Mouse (Mus musculus) lung, embryonic 14.5 days (tissue): ENCODE data around the gene Prx. TPM values are rescaled to one million over a fixed set of nuclear protein-coding genes. Genes with fewer than 3 reads are reported as not detected.
A peak's percentile ranks its signal among the peaks of the same experiment; 100 is the strongest.

Experiments
- ATAC-seq: fragments of 200-750 bp; cut with Nextera tagmentation; 2 replicates; pipeline ENCODE4 v1.8.0; 2017; ENCODE audit warnings: mild to moderate bottlenecking, moderate TSS enrichment, moderate library complexity; ENCODE audit not compliant: insufficient read depth
- DNase-seq: peaks from one replicate; pipeline ENCODE4 v3.0.0-alpha.2; 2015
- H3K27ac ChIP-seq: fragments of 300-500 bp; sonication (generic); 2 replicates; pipeline ENCODE4 v1.5.1; 2014; ENCODE audit warnings: low read depth, mild to moderate bottlenecking, moderate library complexity
- H3K27me3 ChIP-seq: fragments of 300-500 bp; sonication (generic); 2 replicates; pipeline ENCODE4 v1.6.1; 2014; ENCODE audit warnings: low read length, control low read depth; ENCODE audit not compliant: insufficient read depth
- H3K36me3 ChIP-seq: fragments of 300-500 bp; sonication (generic); 2 replicates; pipeline ENCODE4 v1.6.1; 2014; ENCODE audit warnings: control low read depth; ENCODE audit not compliant: insufficient read depth
- H3K4me1 ChIP-seq: fragments of 300-500 bp; sonication (generic); 2 replicates; pipeline ENCODE4 v1.6.1; 2014; ENCODE audit warnings: antibody characterized with exemption, control low read depth; ENCODE audit not compliant: insufficient read depth
- H3K4me2 ChIP-seq: fragments of 300-500 bp; sonication (generic); 2 replicates; pipeline ENCODE4 v1.6.1; 2014; ENCODE audit warnings: mild to moderate bottlenecking
- H3K4me3 ChIP-seq: fragments of 300-500 bp; sonication (generic); 2 replicates; pipeline ENCODE4 v1.5.1; 2014; ENCODE audit warnings: low read depth, low read length
- H3K9ac ChIP-seq: fragments of 300-500 bp; sonication (generic); 2 replicates; pipeline ENCODE4 v1.6.1; 2014
- H3K9me3 ChIP-seq: fragments of 300-500 bp; sonication (generic); 2 replicates; pipeline ENCODE4 v1.6.1; 2016; ENCODE audit warnings: low read depth, low read length, control low read depth
- CTCF ChIP-seq: IDR thresholded peaks from 2 replicates; pipeline ENCODE4 v1.5.1; 2016; ENCODE audit warnings: antibody characterized with exemption, low read depth
- WGBS: fragments of 180-500 bp; shearing (Covaris S2); extraction: QIAGEN DNeasy Blood & Tissue Kit; methylation state at CpG from one replicate; pipeline ENCODE4 v1.1.7; 2014; 5-methylcytosine and 5-hydroxymethylcytosine counted together
- polyA plus RNA-seq: library from polyadenylated mRNA; unstranded; fragments of >200 nt; fragmentation: Nextera tagmentation; extraction: Ambion mirVana; gene quantifications from 2 replicates; pipeline ENCODE4 v1.2.1, GENCODE M21; 2014

Prx gene
- polyA plus RNA-seq, 1 experiment from 2014 or later: 2.5 TPM

DNA sequence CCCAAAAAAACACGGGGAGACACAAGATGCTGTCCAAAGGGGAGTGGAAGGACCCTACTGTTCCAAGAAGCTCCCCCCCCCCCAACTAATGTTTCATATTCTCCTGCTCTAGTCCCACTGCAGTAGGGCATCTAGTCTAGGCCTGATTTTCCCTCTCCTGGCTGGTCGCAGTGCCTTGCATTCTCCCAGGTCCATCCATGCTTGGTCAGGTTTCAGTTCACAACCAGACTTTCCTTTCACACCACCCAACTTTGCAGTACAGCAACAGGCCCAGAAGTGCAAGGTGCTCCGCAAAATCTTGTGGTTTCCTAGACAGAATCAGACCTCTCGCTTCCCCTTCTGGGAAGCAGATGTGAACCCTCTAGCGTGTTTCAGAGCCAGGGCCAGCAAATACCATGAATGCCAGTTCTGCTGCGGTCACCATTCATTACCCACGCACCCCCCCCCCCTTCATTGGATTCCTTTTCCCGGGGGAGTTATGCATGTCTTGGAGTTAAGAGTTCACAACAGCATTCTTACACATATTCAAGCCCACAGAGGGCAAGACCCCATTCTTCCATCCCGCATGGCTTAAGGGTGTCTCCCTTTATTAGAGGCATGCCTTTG is 7.7 kb downstream of the Prx start:
- no peaks in the 10 kb centered on the region for H3K36me3 ChIP-seq
- peak overlapping the region; percentile 57 for H3K4me2 ChIP-seq
- peak overlapping the region; percentile 98 for H3K27ac ChIP-seq
- no peaks in the 10 kb centered on the region for H3K27me3 ChIP-seq
- no peaks in the 10 kb centered on the region for H3K9me3 ChIP-seq
- peaks cover 11% of the 10 kb centered on the region for H3K4me1 ChIP-seq
- ATAC-seq (peak; percentile 9; the same call in 1 of the 2 replicates), DNase-seq (peak; percentile 46)
- TF ChIP-seq CTCF: no peak
- 35% methylated on average over 9 of the region's 9 CpGs for WGBS
- H3K9ac ChIP-seq: peak overlapping the region; percentile 58; the same call in 1 of the 2 replicates
- peak overlapping the region; percentile 41 for H3K4me3 ChIP-seq

- Histone ChIP-seq H3K9ac (peak overlapping the region; percentile 58), H3K27me3 (no peaks in the 10 kb centered on the region), H3K36me3 (no peaks in the 10 kb centered on the region), H3K4me3 (peak overlapping the region; percentile 41), H3K4me1 (peaks cover 11% of the 10 kb centered on the region), H3K9me3 (no peaks in the 10 kb centered on the region), H3K4me2 (peak overlapping the region; percentile 57), H3K27ac (peak overlapping the region; percentile 98)
- TF ChIP-seq CTCF: peak; percentile 38; the same call in 1 of the 2 replicates
- DNase-seq (peak; percentile 100), ATAC-seq (peak; percentile 91)
- WGBS: under 1% methylated on average over 54 of the region's 54 CpGs
Measured at GRCm38 (mm10) chr7:27507711-27508647, 8.9 kb downstream of the Prx start.

GRCm38 (mm10) chr7:27508648-27509005 is 9.5 kb downstream of the Prx start:
- H3K9ac ChIP-seq: no peak overlapping the region
- TF ChIP-seq CTCF: peak; percentile 83
- peak overlapping the region; percentile 41 for H3K4me3 ChIP-seq
- peaks cover 11% of the 10 kb centered on the region for H3K4me1 ChIP-seq
- peak overlapping the region; percentile 57 for H3K4me2 ChIP-seq
- DNase-seq (peak; percentile 84), ATAC-seq (peak; percentile 61; the same call in 1 of the 2 replicates)
- no peaks in the 10 kb centered on the region for H3K27me3 ChIP-seq
- H3K36me3 ChIP-seq: no peaks in the 10 kb centered on the region
- peak overlapping the region; percentile 98 for H3K27ac ChIP-seq
- H3K9me3 ChIP-seq: no peaks in the 10 kb centered on the region
- WGBS: 15% methylated on average over 6 of the region's 6 CpGs

DNA sequence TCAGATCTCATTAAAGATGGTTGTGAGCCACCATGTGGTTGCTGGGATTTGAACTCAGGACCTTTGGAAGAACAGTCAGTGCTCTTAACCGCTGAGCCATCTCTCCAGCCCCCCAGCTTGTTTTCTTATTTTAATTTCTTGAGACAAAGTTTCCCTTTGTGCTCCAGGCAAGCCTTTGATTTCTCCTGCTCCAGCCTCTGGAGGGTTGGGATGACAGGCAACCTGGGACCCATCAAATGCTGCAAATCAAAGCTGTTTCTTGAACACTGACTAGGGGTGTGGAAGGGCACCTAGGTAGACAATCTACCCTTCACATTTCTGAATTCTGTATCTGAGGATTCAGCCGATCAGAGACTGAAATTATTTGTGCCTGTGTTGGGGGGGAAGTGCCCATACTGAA is 11.7 kb downstream of the Prx start:
- no peak for ATAC-seq
- peaks cover 11% of the 10 kb centered on the region for H3K4me1 ChIP-seq
- no peaks in the 10 kb centered on the region for H3K36me3 ChIP-seq
- no peaks in the 10 kb centered on the region for H3K27me3 ChIP-seq
- H3K4me2 ChIP-seq: no peak overlapping the region
- no peak overlapping the region for H3K9ac ChIP-seq
- TF ChIP-seq CTCF: no peak
- no peak for DNase-seq
- no peak overlapping the region for H3K27ac ChIP-seq
- 81% methylated on average over 2 of the region's 2 CpGs for WGBS
- no peak overlapping the region for H3K4me3 ChIP-seq
- H3K9me3 ChIP-seq: no peaks in the 10 kb centered on the region

- Histone ChIP-seq H3K9me3 (peaks cover 3% of the 10 kb centered on the region; the same call in 1 of the 2 replicates), H3K4me1 (no peaks in the 10 kb centered on the region), H3K27me3 (no peaks in the 10 kb centered on the region), H3K9ac (no peak overlapping the region), H3K27ac (no peak overlapping the region), H3K4me2 (no peak overlapping the region), H3K36me3 (peaks cover 5% of the 10 kb centered on the region; the same call in 1 of the 2 replicates), H3K4me3 (no peak overlapping the region)
- 66% methylated on average over 9 of the region's 9 CpGs for WGBS
- no peak for DNase-seq
- TF ChIP-seq CTCF: no peak
- ATAC-seq: 0 out of 2 replicates have a peak, but pooled peaks have one; percentile 11
Measured at GRCm38 (mm10) chr7:27514961-27515360, 15.8 kb downstream of the Prx start.

- WGBS: 83% methylated on average over 9 of the region's 9 CpGs
- Histone ChIP-seq H3K4me3 (no peak overlapping the region), H3K27ac (no peak overlapping the region), H3K36me3 (peaks cover 5% of the 10 kb centered on the region; the same call in 1 of the 2 replicates), H3K9ac (no peak overlapping the region), H3K9me3 (peaks cover 4% of the 10 kb centered on the region; the same call in 1 of the 2 replicates), H3K27me3 (no peaks in the 10 kb centered on the region), H3K4me2 (no peak overlapping the region), H3K4me1 (no peaks in the 10 kb centered on the region)
- no peak for TF ChIP-seq CTCF
- DNase-seq (no peak), ATAC-seq (no peak)
Measured at GRCm38 (mm10) chr7:27518314-27518713, 19.2 kb downstream of the Prx start.

GRCm38 (mm10) chr7:27520104-27520503 is 21.0 kb downstream of the Prx start:
- Histone ChIP-seq H3K27ac (no peak overlapping the region), H3K4me1 (no peaks in the 10 kb centered on the region), H3K36me3 (peaks cover 5% of the 10 kb centered on the region; the same call in 1 of the 2 replicates), H3K9me3 (peaks cover 4% of the 10 kb centered on the region; the same call in 1 of the 2 replicates), H3K9ac (no peak overlapping the region), H3K4me2 (no peak overlapping the region), H3K4me3 (no peak overlapping the region), H3K27me3 (no peaks in the 10 kb centered on the region)
- ATAC-seq: no peak
- TF ChIP-seq CTCF: peak; percentile 35; the same call in 1 of the 2 replicates
- DNase-seq: no peak
